Mouse (Mus musculus): Measurements from ENCODE around the gene Adssl1.
A peak's percentile ranks its signal among the peaks of the same experiment; 100 is the strongest.

- TF ChIP-seq CTCF (IDR thresholded peaks at IDR 0.05; ENCODE audit: low read depth) (no peak), EP300 (IDR thresholded peaks at IDR 0.05; ENCODE audit: low read depth) (peak; percentile 78)
These were observed 32.4 kb upstream of the Adssl1 start for GRCm38 (mm10) chr12:112587125-112588124.
